Mouse (Mus musculus) layer of hippocampus, adult 18-20 months (tissue): ENCODE results near the gene Clstn1. TPM values are rescaled to one million over a fixed set of nuclear protein-coding genes. Genes with fewer than 3 reads are reported as not detected.

ENCODE experiments used
- DNase-seq, 2 experiments: peaks; one replicate each; pipeline ENCODE4 v3.0.0; 2022; ENCODE audit warnings: low spot score in 2 of 2
- total RNA-seq, 2 experiments: library from RNA; stranded (reverse); gene quantifications; 2 replicates each; pipeline ENCODE4 v1.2.3; 2021

The Clstn1 gene
- total RNA-seq, 2 experiments from 2014 or later, result 839 to 867 TPM

DNA sequence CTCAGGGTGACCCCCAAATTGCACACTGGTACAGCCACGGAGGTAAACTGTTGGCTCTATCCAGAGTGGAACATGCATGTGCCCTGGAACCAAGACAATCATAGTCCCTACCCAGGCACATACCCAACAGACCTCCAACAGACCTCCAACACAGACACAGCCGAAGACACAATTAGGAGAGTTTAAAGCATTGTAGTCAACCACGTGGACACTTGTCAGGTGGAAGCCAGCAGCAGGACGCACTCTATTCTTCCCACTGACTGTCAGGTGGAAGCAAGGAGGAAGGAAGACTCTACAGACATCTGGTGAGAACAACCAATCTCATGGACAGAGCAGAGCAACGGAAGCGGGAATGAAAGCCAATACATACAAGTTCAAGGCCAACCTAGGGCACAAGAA lies 79.4 kb downstream of the Clstn1 start:
- DNase-seq, result no peak

DNA sequence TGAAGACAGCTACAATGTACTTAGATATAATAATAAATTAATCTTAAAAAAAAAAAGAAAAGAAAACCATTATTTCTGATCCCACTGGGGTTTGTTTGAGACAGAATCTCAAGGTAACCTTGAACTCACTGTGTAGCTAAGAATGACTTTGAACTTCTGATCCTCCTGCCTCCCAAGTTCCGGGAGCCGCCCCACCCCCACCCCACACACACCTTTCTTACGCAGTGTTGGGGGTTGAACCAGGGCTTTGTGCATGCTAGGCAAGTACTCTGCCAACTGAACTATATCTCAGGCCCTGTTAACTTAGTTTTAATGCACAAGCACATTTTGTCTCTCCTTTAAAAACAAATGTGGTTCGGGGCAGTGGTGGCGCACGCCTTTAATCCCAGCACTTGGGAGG lies 84.9 kb downstream of the Clstn1 start:
- DNase-seq, result no peak

DNA sequence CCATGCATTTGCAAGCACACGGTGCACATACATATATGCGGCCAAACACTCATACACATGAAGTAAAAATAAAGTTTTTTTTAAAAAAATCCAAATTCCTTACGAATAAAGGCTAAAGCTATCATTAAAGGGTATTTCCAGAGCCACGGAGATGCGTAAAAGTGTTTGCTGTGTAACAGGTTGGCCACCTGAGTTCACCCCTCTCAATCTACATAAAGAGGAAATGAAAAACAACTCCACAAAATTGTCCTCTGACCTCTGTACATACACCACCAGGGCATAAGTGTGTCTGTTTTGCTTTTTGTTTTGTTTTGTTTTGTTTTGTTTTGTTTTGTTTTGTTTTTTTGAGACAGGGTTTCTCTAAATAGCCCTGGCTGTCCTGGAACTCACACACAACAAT lies 86.5 kb downstream of the Clstn1 start:
- DNase-seq, result no peak

GRCm38 (mm10) chr4:149674814-149675377 lies 88.6 kb downstream of the Clstn1 start:
- no peak for DNase-seq

GRCm38 (mm10) chr4:149675378-149676261 lies 89.4 kb downstream of the Clstn1 start:
- DNase-seq, result peak; percentile 66 to 68

DNA sequence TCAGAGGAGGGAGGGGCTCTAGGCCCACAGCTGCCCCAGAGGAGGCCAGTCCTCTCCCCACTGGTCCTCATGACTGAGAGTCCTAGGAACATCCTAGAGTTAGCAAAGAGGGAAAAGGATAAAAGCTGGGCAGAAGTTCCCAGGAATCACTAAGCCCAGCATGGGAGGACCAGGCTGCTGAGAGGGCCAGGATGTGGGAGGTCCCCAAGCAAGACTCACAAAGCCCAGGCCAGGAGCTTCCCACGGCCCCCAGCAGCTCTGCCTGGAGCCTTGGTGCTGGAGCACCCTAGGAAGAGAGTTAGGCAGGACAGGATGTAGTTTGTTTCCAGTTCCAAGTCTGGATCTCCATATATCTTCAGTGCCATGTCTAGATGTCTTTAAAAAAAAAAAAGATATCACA lies 91.7 kb downstream of the Clstn1 start:
- no peak for DNase-seq

GRCm38 (mm10) chr4:149679056-149679770 lies 92.9 kb downstream of the Clstn1 start:
- no peak for DNase-seq

GRCm38 (mm10) chr4:149683875-149684274 lies 97.6 kb downstream of the Clstn1 start:
- no peak for DNase-seq

DNA sequence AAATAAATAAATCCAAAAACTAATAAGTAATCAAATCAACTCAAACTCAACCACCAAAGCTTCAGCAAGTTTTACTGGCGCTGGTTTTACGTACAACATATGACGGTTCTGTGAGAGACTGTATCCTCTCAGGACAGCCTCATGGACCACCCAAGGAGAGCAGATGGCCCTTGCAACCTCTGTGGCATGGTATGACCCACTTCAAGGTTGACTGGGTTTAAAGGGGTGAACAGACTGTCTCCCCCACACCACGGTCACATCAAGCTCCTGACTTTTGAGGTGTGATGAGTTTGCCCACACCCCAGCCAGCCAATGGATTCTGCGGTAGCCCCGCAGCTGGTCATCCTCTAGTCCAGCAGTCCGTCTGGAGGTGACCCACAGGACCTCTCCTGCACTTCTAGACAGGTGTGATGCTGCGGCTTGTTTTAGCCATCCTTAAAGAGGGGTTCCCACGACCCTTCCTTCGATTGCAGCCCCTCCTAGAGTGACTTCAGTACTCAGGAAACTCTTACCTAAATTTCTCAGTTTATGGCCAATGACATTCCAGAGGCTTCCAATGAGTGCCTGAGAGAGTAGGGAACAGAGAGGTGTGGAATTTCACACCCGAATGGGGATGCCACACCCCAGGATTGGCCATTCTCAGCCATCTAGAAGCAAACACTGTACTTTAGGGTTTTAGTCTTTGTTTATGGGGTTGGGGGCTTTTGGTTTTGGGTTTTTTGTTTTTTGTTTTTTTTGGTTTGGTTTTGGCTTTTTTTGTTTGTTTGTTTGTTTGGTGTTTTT lies 98.8 kb downstream of the Clstn1 start:
- DNase-seq, result no peak

GRCm38 (mm10) chr4:149688861-149689260 lies 102.6 kb downstream of the Clstn1 start:
- no peak for DNase-seq

DNA sequence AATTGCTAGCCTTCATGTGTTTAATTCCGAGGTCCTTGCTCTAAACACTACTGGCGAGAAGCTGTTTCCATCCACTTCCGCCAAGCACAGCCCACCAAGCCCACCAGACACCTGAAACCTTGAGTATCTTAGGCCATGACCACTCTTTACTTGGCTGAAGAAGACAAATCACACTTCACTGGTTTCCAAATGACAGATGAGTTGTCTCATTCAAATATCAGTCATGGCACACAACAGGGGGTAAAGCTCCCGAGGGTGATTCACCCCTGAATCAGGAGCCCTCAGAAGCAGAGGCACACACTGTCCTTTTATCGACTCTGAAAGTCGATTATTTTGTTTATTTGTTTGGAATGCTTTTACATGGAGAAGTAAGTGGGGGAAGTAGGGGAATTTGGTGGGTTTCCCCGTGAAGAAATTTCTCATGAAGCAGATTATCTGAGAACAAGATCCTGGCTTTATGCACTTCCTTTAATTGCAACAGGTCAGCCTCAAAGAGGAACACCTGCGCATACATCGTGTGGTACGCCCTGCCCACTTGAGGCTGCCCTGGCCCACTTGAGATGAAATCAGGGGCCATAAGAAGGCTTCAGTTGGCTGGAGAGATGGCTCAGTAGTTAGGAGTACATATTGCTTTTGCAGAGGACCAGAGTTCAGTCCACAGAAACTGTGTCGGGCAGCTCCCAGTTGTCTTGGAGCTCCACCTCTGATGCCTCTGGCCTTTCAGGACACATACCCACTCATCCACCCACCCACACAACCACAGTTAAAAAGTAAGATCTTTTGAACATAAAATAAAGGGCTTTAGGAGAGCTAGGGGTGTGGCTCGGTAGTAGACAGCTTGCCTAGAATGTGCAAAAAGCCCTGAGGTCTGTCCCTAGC lies 103.8 kb downstream of the Clstn1 start:
- DNase-seq, result no peak

DNA sequence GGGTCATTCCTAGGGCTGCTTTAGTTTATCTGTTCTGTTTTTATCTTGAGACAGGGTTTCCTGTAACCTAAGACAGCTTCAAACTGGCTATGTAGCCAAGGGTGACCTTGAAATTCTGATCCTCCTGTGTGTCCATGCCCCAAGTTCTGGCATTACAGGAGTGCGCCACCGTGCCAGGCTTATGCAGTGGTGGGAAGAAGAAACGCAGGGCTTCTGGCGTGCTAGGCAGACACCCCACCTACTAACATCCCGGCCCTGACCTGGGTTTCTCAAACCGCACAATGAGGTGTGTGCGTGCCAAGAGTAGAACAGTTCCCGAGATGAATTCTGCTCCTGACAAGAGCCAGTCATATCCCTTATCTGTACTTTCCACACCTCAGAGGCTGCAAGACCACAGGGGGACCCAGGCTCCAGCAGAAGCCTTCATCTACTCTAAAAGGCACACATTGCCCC lies 104.6 kb downstream of the Clstn1 start:
- no peak for DNase-seq

GRCm38 (mm10) chr4:149691368-149691767 lies 105.1 kb downstream of the Clstn1 start:
- no peak for DNase-seq

GRCm38 (mm10) chr4:149696189-149696971 lies 110.1 kb downstream of the Clstn1 start:
- DNase-seq, result no peak

- DNase-seq, result no peak
These were observed 111.4 kb downstream of the Clstn1 start for GRCm38 (mm10) chr4:149697506-149698196.

DNA sequence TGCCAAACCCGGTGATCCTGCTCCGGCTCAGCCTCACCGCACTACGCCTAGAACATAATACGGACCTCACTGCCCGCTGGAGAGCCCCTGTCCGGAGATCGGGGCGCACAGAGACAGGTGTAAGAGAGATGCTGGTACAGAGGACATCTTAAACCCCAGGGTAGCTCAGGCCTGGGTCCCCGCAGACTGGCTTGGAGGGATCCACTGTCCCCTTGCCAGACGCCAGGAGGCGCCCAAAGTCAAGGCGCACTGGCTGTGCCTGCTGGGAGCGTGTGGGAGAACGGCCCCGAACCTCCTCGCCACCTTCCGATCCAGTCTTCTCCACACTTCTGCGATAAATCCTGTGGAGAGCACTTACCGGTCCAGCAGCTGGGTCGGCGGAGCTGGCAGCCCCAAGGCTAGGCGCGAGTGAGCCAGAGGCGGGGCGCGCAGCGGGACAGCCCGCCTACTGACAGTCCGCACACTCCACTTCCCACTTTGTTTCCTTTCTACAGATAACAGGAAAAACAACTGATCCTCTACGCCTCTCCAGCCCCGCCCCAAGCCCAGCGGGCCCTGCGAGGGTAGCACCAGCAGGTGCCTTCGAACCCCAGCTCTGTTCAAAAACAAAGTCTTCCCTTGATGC lies 112.0 kb downstream of the Clstn1 start:
- DNase-seq, result peak in 1 of 2 experiments; percentile 41
